Mouse (Mus musculus) urinary bladder, adult 18-20 months (tissue): ENCODE data around the gene Gm37240.

Experiments used
- DNase-seq, 2 experiments: peaks; one replicate each; pipeline ENCODE4 v3.0.0; 2022; ENCODE audit warnings: low spot score in 2 of 2, mixed read lengths in 2 of 2

Gm37240 gene

DNA sequence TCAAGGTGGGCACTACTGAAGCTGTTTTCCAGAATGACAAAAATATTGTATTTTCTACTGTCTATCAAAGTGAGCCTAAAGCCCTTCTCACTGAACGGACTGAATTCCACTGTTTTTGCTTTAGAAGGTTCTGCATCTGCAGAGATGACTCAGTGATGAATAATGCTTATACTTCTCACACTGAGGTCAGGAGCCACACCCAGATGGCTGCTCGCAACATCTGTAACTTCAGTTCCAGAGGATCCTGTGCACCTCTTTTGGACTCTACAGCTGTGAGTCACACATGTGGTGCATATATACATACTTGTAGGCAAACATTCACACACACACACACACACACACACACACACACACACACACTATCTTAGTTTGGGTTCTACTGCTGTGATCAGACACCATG is 602.8 kb downstream of the Gm37240 start:
- no peak for DNase-seq

DNA sequence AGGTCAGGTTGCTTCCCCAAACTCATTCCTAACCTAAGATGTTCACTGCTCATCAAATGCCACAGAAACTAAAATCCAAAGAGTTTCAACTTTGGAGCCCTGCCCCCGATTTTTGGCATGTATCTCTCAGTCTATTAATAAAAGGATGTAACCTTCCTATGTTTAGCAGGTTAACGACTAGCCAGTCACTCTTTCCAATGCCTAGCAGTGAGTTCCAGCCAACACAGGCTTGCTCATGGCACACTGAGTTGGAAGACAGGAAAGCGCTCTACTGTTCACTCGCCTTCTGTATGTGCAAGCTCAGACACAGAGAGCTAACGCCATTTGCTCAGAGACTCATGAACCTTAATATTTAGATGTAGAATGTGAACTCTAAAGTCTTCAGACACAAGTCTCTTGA is 604.5 kb downstream of the Gm37240 start:
- no peak for DNase-seq

DNA sequence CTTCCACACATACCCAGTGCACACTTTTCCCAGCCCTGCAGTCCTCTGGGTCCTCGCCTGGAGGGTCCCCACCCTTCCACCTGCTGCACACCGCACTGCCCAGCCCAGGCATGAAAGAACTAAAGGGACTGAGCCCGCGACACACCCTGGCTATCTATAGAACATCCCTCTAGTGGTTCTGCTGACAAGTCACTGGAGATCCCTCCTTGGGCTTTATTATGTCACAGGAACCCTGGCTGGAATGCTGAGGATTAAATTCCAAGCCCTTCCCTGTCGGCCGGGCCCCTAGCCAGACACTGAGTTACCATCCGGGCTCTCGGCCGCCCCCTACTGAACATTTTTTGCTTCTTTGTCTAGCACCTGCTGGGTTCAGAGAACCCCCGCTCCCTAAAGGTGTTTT is 612.2 kb downstream of the Gm37240 start:
- DNase-seq = no peak

- no peak for DNase-seq
Observed at GRCm38 (mm10) chr3:85271491-85271890, 615.8 kb downstream of the Gm37240 start.

DNA sequence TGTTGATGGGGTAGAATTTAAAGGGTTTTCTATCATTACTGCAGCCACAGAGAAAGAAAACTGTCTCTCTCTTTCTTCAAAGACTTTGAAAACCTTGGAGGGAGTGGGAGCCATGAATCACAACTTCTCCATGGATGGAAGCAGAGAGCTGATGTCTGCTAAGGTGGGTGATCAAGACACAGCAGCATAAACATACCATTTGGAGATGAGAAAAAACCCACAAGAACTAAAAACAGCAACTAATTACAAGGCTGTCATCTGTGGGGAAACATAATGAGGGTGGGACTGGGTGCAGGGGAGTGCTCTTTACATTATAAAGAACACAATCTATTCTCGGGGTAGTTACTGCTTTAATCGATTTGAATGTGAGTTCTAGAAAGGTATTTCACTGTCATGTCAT is 622.4 kb downstream of the Gm37240 start:
- DNase-seq = no peak

- no peak for DNase-seq
Observed at GRCm38 (mm10) chr3:85264546-85264945, 622.8 kb downstream of the Gm37240 start.

GRCm38 (mm10) chr3:85254526-85254925 is 632.8 kb downstream of the Gm37240 start:
- DNase-seq = no peak

- DNase-seq = no peak
Observed at GRCm38 (mm10) chr3:85251631-85252030, 635.7 kb downstream of the Gm37240 start.

DNA sequence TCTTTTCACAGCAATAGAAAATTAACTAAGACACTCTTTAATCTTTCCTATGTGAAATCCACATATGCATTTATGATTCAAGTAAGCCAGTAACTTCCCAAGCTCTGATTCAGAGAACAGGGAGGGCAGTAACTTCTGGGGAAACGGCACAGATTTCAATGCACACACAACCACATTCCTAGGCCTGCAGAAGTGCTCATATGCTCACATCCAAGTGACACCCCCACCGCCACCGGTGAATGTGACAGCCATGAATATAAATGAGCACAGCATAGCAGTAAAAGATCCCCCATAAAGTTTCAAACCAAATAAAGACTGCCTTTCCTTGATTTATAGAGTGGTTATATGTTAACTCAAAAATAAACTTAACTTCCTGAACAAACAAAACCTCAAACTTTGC is 641.2 kb downstream of the Gm37240 start:
- DNase-seq = no peak

GRCm38 (mm10) chr3:85236546-85236945 is 650.8 kb downstream of the Gm37240 start:
- no peak for DNase-seq

DNA sequence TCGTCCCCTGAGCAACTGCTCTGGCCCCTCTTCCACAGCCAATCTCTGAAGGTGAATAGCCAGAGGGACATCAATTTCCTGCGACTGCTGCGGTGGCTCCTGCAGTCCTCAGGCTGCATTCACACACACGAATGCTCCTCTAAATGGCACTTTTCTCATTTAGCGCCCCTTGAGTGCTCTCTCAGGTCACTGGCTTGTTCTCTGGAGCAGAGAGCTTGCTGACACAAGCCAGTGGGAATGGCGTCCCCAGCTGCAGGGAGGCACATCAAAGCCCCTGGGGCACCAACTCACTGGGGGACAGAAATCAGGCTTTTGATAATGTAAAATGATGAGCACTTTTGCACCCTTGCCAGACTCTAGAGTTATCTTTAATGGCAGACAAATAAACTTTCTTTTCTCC is 654.5 kb downstream of the Gm37240 start:
- DNase-seq = no peak

GRCm38 (mm10) chr3:85222046-85222445 is 665.3 kb downstream of the Gm37240 start:
- DNase-seq = no peak

DNA sequence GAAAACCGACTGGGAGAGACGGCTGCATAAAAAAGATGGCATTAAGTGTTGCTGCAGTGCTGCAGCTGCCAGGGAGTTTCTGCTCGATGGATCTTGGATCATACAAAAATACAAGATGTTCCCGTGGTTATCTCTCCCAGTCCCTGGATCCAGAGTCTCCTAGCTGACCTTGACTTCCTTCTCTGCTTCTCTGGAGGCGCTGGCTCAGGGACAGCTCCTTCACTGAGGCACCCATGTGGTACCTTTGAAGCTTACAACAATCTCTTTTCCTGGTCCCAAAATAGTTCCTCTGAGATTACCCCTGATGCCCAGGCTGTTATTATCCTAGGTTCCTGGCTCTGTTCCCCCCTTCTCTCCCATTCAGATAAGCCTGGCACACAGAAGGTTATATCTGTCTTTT is 672.4 kb downstream of the Gm37240 start:
- no peak for DNase-seq

DNA sequence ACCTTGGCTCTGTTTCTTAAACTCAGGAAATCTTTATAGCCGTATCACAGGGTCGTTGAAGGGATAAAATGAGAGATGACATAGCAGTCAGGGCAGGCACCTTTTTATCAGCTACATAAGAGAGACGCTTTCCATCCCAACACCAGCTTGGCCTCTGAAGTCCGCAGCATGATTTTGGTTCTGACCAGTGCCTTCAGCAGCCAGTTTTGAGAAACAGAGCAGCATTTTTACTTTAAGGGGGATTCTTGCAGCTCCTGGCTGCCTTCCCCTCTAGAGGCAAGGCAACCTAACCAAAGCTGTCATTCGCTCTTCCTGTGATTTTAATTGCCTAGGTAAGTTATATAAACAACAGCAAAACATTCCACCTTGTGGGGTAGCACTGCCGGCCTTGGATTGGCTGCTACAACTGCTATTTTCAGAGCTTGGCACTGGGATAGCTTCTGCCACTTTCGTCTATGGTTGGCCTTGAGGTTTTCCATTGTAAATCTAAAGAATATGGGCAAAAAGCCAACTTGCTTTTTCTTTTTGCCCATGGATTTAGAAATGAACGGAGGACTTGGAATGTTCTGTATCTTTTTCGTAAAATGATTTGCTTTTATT is 674.5 kb downstream of the Gm37240 start:
- DNase-seq = no peak

DNA sequence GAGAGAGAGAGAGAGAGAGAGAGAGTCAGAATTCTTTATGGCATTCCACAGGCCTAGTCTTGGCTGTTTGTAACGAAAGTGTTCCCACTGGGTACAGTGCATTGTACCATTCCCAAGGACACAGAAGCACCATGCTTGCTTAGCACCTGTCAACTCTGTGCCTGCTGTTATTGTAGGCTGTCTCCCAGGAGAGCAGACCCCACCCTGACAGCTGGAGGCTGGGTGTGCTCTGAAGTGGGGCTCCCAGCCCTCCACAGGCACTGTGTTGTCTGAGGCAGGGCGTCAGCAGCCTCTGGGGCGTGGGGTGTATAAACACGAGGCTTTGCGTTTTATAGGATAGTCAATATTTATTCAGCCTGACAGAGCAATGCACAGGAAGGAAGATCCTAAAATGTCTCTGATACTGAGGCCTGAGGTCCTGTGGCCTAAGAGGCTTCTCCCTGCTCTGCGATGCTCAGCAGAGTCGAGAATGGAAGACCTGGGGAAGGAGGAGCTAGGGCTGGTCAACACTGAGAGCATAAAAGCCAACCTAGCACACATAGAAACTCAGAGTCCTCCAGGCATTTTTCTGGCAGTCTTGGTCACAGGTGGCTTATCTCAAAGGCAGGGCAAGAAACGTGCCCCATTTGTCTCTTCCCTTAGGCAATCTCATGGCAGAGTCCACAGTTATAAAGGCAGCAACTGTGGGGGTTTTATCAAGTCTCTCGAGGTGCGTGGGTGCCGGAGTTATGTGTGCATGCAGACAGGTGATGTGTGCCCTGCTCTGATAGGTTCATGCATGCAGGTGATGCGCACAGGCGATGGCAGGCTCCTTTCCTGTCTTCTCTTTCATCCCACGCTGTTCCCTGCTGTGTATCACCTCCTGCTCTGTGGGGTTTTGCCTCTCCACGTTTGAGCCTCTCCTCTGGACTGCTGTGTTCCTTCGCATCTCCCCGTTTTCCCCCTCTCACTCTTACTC is 677.2 kb downstream of the Gm37240 start:
- no peak for DNase-seq

DNA sequence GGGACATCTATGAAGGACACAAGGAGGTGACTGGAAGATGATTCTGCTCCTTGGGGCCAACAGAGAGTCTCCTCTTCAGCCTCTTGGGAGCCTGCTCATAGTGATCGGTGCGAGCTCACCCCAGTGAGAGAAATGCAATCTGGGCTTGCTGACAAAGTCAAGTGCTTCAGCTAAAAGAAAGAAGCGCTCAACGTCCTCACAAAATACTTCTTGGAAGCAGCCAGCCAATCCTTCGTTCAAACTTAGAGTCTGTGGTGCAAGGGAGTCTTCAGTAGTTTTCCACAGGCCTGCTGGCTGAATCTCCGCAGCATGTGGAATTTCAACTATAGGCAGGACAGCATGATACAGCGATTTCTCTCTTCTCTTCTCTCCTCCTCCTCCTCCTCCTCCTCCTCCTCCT is 680.8 kb downstream of the Gm37240 start:
- DNase-seq = no peak

GRCm38 (mm10) chr3:85205911-85206310 is 681.4 kb downstream of the Gm37240 start:
- no peak for DNase-seq

DNA sequence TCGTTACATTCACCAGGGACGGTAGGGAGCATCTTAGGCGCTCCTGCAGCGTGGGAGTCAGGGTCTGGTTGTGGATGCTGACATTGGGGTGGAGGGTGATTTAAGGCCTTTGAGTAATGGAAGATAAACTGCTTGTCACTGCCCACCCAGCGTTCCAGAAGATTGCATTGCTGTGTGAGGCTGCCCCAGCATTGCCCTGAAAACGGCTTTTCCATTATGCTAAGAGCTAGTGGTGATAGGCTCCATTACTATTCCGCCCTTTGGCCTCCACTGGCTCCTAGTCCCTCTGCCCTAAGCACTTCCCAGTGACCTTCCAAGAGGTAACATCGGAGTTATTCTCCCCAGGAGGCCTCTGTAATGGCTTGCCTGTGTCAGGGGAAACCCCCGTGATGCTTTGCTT is 683.7 kb downstream of the Gm37240 start:
- DNase-seq = no peak

DNA sequence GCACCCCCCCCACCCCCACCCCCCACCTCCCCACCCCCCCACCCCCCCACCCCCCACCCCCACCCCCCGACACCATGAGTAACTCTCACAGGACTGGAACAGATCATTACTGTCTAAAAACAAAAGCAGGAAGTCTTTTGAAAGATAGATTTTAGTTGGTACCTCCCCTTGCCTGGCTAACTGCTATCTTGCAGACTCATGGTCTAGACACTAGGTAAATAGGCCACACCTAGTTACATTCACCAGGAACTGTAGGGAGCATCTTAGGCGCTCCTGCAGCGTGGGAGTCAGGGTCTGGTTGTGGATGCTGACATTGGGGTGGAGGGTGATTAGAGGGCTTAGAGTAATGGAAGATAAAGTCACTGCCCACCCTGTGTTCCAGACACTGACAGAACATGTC is 684.6 kb downstream of the Gm37240 start:
- DNase-seq = no peak

GRCm38 (mm10) chr3:85201785-85202184 is 685.5 kb downstream of the Gm37240 start:
- no peak for DNase-seq

- no peak for DNase-seq
Observed at GRCm38 (mm10) chr3:85198496-85198895, 688.8 kb downstream of the Gm37240 start.

- DNase-seq = no peak
Observed at GRCm38 (mm10) chr3:85197148-85197547, 690.2 kb downstream of the Gm37240 start.

DNA sequence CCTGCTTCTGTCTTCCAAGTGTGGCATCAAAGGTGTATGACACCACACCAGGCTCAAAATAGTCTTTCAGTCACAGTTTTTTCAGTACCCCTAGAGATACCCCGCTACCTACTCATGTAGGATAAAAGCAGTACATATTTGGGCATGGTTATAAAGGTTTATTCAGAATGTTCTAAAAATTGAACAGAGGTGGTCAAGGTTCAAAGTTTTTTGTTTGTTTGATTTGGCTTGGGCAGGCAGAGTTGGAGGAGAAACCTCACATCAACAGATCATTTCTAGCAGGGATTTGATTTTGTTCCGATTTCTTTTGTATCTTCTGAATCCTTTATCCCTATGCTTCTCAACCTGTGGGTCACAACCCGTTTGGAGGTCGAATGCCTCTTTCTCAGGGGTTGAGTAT is 690.7 kb downstream of the Gm37240 start:
- no peak for DNase-seq
